Mouse (Mus musculus) hematopoietic stem cell, adult 5-6 weeks (primary cell): ENCODE results near the gene Ggt7. TPM values are rescaled to one million over a fixed set of nuclear protein-coding genes. Genes with fewer than 3 reads are reported as not detected.
"Not testable (repeated sequence)": the region's sequence is repeated elsewhere in the genome, so short reads cannot be mapped to it uniquely, and the experiment has no call there.

ENCODE experiments used
- ATAC-seq, 2 experiments: fragments of 125-278 bp in 1 of 2; replicated peaks in 1 of 2; 2 replicates each; pipeline ENCODE4 v1.8.0; 2016 to 2017; ENCODE audit warnings: inconsistent platforms in 2 of 2, mild to moderate bottlenecking in 2 of 2, moderate number of reproducible peaks in 2 of 2, low read depth in 1 of 2, moderate TSS enrichment in 1 of 2; ENCODE audit not compliant: low FRiP score in 2 of 2, poor library complexity in 2 of 2, severe bottlenecking in 2 of 2, insufficient read depth in 1 of 2, low TSS enrichment in 1 of 2
- total RNA-seq: library from RNA; stranded (forward); fragments of 172-1452, 232-1000 nt; gene quantifications from 2 replicates; pipeline ENCODE4 v1.2.3, GENCODE M21; 2017

Ggt7 gene
- total RNA-seq: not detected in 2 replicates

DNA sequence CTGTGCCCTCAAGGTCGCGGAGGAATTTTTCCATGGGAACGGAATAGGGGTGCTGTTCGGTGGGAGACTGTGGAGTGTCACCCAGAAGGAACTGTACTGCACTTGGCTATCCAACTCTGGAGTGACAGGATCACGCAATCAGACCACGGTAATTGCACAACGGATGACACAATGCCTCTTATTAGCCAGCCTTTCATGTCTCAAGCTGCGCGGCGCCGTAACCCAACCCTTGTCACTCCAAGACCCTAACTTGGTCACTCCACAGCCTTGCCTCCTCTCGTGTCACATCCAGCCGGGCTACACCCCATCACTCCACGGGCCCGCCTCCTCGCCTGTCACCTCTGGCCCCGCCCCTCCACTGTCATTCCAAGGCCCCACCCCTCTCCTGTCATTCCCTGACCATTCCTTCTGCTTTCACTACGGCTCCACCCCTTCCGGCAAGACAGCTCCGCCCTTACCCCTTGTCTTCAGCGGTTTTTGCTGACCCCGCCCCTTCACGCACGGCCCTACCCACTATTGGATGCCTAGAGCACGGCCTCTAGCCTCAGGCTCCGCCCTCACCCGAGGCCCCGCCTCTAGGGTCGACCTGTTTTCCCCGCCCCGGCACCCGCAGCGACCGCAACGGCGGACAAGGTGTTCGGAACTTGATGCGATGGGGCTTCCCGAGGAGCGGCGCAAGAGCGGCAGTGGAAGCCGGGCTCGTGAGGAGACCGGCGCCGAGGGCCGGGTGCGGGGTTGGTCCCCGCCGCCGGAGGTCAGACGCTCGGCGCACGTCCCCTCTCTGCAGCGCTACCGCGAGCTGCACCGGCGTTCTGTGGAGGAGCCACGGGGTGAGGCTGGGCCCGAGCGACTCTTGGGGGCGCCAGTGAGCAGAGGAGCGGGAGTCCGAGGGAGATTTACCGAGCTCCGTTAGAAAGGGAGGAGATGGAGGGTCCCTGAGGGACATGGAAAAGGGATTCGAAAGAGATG is at the start of gene Ggt7, which contains the start of gene Acss2:
Gene Ggt7 (minus strand): TSS at position 783 of the 969 bp plus-strand sequence.
Gene Acss2 (plus strand): TSS at position 494 of the 969 bp plus-strand sequence.
- ATAC-seq: peak; percentile 91 to 96

GRCm38 (mm10) chr2:155567751-155568150 is 49.7 kb upstream of the Ggt7 start:
- peak in 1 of 2 experiments; percentile 29; a peak in 2 of 4 replicates for ATAC-seq

GRCm38 (mm10) chr2:155562934-155563333 is 44.9 kb upstream of the Ggt7 start:
- no peak for ATAC-seq

DNA sequence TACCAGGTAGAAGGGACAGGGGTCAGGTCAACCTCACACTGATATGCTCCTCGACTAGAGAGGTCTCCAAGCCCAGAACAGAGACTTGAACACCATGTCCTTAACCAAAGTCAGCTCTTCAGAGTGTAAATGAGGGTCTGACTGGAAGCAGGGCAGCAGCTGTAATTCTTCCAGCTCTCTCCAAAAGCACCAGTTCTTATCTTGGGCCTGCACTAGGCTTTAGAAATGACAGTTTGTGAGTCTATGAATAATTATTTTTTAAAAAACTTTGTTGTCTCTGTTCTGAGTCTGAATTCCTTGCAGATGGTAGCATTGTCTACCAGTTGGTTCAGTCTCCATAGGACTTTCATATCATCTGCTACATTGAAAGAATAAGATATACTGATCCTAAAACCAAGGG is 44.2 kb upstream of the Ggt7 start:
- no peak for ATAC-seq

GRCm38 (mm10) chr2:155554426-155554985 is 36.5 kb upstream of the Ggt7 start:
- no peak for ATAC-seq

- peak; percentile 76 to 86 for ATAC-seq
Measured at GRCm38 (mm10) chr2:155552949-155553354, 34.9 kb upstream of the Ggt7 start.

DNA sequence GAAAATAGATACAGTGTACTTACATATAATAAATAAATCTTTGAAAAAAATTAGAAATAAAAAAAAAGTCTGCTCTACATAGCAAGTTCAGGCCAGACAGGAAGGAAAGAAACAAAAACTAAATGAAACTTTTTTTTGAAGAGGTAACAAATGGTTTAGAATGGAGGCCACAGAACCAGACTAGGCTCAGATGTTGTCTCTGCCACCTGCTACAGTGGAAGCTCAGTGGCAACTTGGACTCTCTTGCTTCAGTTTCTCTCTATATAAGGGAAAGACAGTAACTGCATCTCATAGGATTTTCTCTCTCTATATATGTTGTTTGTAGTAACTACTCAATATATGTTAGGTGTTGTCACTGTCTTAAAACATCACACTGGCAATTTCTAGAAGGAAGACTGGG is 34.3 kb upstream of the Ggt7 start:
- no peak for ATAC-seq

DNA sequence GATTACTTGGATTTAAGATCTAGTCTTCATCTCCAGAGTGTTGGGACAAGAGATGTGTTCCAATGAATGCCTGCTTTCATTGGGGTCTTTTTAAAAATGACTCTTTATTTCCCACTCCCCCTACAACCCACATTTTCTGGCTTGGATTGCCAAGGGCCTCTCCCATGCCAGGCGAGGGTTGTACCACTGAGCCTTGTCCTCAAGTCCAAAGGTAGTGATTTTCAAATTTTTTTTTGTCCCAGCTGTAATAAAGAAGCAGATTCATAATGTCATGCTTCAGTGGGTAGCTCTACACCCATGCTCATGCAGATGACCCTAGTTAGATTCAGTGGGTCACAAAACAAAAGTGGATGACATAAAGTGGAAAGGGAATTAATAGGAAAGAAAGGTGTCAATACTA is 28.9 kb upstream of the Ggt7 start:
- ATAC-seq: no peak

DNA sequence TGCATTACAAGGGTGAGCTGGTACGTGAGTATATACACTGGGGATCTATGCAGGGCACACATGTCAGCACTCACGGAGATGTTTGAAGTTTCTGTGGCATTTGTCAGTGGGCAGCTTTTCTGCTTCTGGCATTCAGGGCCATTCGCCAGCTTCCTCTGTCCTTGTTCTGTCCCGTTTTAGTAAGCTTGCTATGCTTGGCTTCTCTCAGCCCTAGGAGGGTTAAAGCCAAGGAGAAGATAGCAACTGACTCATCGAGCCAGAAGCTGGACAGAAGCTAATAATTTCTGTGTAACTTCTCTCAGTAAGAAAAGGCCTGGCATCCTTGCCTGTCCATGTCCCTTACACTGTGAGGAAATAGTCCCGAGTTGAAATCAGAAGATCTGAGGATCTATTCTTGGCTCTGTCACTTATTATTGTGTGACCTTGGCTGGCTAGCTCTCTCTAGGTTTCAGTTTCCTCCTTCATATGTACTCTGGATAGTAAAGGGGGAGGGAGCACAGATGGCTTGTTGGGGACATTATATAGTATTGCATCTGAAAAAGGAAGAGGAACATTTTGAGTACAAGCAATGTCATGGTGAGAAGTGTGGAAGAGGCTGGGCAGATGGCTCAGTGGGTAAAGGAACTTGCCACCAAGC is 22.9 kb upstream of the Ggt7 start:
- ATAC-seq: no peak

DNA sequence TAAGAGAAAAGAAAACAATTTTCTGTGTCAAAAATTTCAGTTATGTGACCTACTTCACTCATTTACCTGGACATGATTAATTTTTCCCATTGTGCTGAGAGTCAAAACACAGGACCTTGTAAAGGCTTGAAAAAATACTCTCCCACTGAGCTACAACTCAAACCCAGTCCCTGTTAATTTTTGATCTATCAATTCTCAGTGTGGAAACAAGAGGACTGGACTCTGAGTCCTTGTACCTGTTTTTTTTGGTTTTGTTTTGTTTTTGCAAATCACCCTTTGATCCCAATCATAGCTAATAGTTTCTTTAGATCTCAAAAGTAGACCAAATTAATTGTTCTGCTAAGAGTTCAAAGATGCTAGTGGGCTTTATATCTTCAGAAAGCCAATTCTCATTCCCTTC is 21.7 kb upstream of the Ggt7 start:
- no peak for ATAC-seq

- ATAC-seq: not testable (repeated sequence)
Measured at GRCm38 (mm10) chr2:155538463-155539057, 20.5 kb upstream of the Ggt7 start.

- ATAC-seq: no peak; a peak in 1 of 4 replicates
Measured at GRCm38 (mm10) chr2:155537761-155538462, 19.9 kb upstream of the Ggt7 start.

DNA sequence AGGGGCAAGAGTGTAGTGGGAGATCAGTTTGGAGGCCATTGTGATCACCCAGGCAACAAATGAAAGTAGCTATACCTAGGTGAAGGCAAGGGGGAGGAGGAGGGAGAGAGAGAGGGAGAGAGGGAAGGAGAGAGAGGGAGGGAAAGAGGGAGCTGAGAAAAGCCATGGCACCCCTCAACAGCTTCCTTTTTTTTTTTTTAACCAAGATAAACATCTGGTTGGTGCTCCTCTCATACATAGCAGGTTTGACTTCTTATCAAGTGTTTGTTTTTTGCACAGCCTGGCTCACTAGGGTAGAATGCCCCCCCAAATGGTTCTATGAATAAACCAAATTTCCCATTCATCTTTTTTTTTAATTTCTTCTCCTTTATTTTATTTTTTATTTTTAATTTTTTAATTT is 18.3 kb upstream of the Ggt7 start:
- no peak for ATAC-seq

- ATAC-seq: no peak
Measured at GRCm38 (mm10) chr2:155527367-155527766, 9.3 kb upstream of the Ggt7 start.

GRCm38 (mm10) chr2:155524378-155524777 is 6.3 kb upstream of the Ggt7 start:
- ATAC-seq: no peak

DNA sequence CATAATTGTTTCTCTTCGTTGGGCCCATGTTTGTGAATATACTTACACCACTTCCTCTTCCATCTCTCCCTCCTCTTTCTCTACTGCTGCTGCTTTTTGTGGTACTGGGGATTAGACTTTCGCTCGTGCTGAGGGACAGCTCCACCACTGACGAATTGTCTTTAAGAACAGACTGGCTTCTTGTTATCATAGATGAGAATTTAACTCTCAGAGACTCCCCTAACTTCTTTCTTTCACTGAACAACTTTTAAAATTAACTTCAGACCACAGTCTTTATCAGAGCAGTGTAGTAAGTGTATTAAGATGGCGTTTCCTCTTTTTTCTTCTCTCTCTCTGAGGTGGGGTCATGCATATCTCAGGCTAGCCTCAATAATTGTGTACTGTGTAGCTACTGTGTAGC is 5.7 kb upstream of the Ggt7 start:
- no peak; a peak in 1 of 4 replicates for ATAC-seq
